Mouse (Mus musculus) adrenal gland, adult 2 months (tissue): ENCODE results near the gene Btbd1. TPM values are rescaled to one million over a fixed set of nuclear protein-coding genes. Genes with fewer than 3 reads are reported as not detected.

Experiments
- DNase-seq: peaks from one replicate; pipeline ENCODE4 v3.0.0; 2021
- polyA plus RNA-seq: library from polyadenylated mRNA; depleted of rRNA; stranded (reverse); fragments of >200 nt; gene quantifications from 2 replicates; pipeline ENCODE4 v1.2.3, GENCODE M21; 2012; rRNA removed
- total RNA-seq, 2 experiments: library from RNA; stranded (reverse); gene quantifications; 2 replicates each; pipeline ENCODE4 v1.2.3; 2021

Btbd1 gene
- total and polyA plus RNA-seq, 3 experiments, result 65.2 to 159 (median 118) TPM

DNA sequence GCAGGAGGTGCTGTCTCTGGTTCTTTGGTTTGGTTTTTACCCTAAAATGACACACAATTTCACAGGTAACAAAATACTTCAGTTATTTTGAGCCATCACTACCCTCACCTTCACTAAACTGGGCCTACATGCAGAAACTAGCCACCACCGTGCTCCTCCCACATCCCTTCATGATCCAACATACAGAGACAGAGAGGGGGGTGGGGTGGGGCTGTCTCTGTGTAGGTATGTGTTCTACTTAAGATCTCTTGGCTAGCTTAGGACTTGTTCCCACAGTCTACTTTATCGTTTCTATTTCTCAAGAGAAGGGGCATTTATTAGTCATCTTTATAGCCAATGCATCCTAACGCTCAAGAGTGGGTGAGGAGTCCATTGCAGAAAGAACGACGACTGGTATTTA is 40.7 kb downstream of the Btbd1 start:
- peak; percentile 36 for DNase-seq

DNA sequence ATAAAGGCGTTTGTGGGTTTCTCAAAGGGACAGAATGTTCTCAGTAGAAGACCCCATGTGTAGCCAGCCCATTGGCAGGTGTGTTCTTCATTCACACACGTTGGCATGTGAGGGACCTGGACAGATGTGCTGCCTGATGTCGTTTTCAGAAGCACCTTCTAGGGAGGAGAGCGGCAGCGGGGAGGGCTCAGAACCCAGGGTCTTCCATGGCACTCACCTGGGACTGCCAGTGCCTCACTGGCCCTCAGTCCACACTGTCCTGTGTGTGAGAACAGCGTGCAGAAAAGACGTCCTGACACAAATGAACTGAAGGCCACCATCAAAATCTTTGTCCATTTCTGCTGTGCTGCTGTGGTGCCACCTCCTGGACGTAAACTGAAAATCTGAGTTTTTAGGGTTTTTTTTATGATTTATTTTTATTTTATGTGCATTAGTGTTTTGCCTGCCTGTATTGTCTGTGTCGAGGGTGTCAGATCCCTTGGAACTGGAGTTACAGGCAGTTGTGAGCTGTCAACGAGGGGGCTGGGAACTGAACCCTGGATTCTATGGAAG is 51.5 kb downstream of the Btbd1 start:
- no peak for DNase-seq

DNA sequence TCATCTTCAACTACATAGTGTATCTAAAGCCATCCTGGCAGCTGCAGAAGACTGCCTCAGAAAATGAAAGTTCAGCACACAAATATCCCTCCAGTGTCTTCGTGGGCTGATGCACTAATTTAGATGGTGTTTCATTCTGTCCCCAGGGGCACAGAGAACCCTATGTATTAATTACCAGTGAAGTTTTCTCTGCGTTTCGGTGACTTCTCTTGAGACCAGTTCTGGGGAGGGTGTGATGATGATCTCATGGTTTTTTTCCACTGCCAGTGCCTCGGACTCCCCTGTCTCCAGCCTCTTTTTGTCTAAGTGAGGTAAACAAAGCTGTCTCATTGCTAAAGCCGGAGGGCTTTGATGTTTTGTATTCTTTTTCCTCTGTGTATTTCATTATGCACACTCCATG is 53.9 kb downstream of the Btbd1 start:
- peak; percentile 38 for DNase-seq

DNA sequence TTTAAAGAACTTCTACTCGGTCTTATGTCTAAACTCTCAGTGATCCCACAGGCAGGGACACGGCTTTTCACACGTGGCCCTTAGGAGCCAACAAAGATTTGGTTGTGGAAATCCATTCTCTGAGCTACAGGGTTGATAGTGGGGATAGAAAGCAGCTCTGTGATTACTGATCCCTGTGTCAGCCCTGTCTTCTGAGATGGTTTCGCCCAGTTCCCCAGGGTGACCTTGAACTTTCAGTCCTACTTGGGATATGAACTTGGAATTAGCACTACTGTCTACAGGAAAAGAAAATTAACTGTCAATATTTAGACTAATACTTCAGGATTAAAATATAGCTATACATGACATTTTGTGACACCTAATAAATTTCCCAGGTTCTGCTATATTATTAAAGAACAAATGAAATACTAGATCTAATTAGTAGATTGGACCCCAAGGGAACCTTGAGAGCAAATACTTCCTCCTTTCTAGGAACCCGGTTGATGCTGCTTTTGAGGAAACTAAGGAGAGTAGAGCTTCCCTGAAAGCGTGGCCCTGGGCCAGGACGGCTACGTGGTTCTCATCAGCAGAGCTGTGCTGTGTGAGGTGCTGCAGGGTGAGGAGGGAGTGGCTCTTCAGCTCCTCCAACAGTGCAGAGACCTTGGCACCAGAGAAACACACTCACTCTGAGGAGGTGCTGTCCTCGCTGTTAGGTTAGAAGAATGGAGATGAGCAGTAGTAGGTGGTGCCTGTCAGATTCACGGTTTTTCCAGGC is 56.3 kb downstream of the Btbd1 start:
- peak; percentile 42 for DNase-seq

DNA sequence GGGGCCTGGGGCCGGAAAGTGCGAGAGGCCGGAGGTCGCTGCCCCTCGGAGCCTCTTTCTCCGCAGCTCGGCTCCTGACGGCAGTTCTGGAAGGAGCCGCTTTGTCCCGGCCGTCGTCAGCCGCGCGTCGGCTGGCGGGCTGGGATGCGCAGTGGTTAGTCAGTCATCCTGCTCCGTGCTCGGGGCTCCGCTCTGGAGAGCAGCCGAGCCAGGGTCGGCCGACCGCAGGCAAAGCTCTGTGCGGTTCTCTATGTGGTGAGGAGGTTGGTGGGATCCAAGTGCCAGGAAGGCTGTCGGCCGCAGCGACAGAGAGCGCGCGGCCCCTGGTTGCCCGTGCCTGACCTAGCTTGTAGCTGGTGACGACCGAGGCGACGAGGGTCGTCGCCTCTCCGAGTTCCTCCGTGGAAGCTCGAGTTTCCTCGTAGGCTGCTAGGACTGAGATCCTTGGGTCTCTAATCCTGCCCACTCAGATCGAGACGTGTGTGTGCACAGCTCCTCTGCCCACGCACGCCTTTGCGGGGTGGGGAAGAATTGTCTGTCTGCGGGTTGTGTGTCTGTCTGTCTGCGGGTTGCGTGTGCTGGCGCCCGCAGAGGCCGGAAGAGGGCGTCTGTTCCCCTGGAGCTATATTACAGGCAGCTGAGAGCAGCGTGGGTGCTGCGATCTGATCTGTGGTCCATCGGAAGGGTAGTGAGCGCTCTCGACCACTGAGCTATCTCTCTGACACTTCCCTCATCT is 66.0 kb downstream of the Btbd1 start:
- DNase-seq, result no peak

DNA sequence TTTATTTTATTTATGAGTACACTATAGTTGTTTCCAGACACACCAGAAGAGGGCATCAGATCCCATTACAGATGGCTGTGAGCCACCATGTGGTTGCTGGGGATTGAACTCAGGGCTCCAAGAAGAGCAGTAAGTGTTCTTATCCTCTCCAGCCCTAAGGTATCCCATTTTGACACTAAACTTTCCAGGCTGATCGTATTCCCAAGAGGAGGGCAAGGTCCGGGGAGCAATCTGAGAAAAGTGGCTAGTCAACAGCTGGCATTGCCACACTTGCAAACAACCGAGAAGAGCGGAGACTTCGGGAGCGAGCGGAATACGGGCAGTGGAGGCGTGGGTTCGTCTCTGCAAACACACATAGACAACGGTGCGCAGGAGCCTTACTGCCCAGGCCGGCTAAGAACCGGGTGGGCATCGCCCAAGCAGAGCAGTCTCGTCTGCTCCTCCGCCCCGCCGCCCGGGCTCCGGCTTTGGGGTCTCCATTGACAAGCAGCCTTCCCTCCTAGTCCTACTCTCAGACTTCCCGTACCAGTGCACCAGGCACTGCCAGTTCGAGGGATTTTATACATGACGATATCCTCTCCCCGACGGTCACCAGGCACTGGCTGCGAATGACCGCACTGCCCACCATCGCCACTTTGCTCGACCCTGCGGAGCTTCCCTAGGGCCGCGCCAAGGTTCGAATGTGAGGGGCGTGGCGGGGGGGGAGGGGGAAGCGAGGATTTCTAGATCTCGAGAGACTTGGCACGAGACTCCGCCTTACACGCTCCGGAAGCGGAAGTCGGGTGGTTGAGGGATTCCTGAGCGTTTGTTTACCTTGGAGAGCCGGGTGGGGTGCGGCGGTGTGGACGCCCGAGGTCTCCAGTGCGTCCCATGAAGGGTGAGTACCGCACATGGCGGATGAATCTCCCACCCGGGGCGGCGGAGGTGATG is 66.8 kb downstream of the Btbd1 start, which contains the start of gene Ramac:
Ramac (plus strand) TSS at position 746 of the 930 bp plus-strand sequence.
- DNase-seq, result peak; percentile 89

DNA sequence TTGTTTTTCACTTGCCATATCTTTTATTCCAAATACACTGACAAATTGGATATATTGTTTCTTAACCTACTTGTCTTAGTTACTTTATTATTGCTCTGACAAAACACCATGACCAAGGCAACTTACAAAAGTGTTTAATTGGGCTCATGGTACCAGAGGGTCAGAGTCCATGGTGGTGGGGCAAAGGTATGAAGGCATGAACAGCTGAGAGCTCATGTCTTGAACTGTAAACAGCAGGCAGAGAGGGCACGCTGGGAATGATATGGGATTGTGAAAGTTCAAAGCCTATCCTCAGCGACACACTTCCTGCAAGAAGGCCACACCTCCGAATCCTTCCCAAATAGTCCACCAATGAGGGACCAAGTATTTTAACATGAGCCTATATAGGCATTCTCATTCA is 81.3 kb downstream of the Btbd1 start:
- no peak for DNase-seq

DNA sequence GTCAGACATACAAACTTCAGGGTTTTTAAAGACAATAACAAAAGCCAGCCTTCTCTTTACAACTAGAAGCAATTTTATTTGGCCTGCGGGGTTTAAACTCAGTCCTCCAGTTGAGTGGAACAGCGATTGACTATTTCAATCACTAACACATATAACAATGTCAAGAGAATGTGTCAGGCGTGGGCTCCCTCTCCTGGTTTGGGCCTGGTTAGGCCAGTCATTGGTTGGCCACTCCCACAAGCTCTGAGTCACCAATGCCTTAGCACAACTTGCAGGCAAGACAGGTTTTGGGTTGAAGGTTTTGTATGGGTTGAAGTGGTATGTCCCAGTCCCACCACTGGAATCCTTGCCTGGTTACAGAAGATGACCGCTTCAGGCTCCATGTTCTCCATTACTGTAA is 85.1 kb downstream of the Btbd1 start:
- DNase-seq, result peak; percentile 70

Other genes with a start within 250 kb of the Btbd1 start
- 1 to 10 TPM; 3.6 to 6.7 TPM for gene Homer2, start 121.9 kb downstream of the Btbd1 start, total RNA-seq
- gene Homer2, start 121.9 kb downstream of the Btbd1 start, polyA plus RNA-seq, result 0.58 and 0.75 TPM in 2 replicates
- 10 to 100 TPM; 36.6 to 50.2 TPM for gene Ramac, start 66.5 kb downstream of the Btbd1 start, total RNA-seq
- 2.7 and 4.5 TPM in 2 replicates for gene Ramac, start 66.5 kb downstream of the Btbd1 start, polyA plus RNA-seq
- 10 to 100 TPM; 35.1 to 35.8 TPM for gene 3110040N11Rik, start 40.0 kb downstream of the Btbd1 start, total RNA-seq
- 15.7 and 19.3 TPM in 2 replicates for gene 3110040N11Rik, start 40.0 kb downstream of the Btbd1 start, polyA plus RNA-seq
- gene Gm10160, start 26.4 kb upstream of the Btbd1 start, total RNA-seq, result not detected
- gene Gm10160, start 26.4 kb upstream of the Btbd1 start, polyA plus RNA-seq, result not detected in 2 replicates
- 10 to 100 TPM; 13.5 to 17.2 TPM for gene Tm6sf1, start 29.6 kb upstream of the Btbd1 start, total RNA-seq
- gene Tm6sf1, start 29.6 kb upstream of the Btbd1 start, polyA plus RNA-seq, result 29.5 and 37.4 TPM in 2 replicates
- gene Hdgfl3, start 105.0 kb upstream of the Btbd1 start, total RNA-seq, result 10 to 100 TPM in 1 of 2 experiments, 1 to 10 TPM in 1; 7.1 to 11.9 TPM
- gene Hdgfl3, start 105.0 kb upstream of the Btbd1 start, polyA plus RNA-seq, result 4.7 and 5.0 TPM in 2 replicates
- gene Bnc1, start 162.9 kb upstream of the Btbd1 start, total RNA-seq, result 1 to 10 TPM in 1 of 2 experiments, under 1 TPM in 1; 0.84 to 1.2 TPM
- 0.03 and 0.10 TPM in 2 replicates for gene Bnc1, start 162.9 kb upstream of the Btbd1 start, polyA plus RNA-seq